ENCODE assay signal across 13 mouse cellular contexts in the genomic region with DNA sequence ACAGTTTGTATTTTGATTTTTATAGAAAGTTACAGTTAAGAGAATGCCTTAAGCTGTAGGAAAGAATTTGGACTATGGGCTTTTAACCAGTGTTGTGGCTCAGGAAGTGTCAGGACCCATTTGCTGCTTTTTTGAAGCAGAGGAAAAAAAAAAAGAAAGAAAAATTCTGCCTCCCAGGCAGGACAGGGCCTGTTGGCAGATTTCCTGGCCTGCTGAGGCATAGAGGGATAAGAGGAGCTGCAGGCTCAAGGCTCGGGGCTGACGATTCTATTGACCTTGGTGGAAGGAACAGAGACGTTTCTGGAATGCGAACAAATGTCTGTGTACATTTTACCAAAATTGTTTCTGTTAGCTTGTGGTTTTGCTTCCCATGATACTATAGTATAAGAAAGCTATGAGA.
DNase-seq lines count a peak whose midpoint lies in the region; ATAC-seq lines count a peak whose summit lies in the region.
"Had no signal": no experiment of that assay in that cellular context is flagged by ENCODE, and none has a peak within 500 bp of the region (broad histone marks: within the 10 kb centered on the region; RNA-seq: fewer than 3 reads in every experiment).

No protein-coding gene starts in this region.

- intact Hi-C loops in heart, postnatal 36 days (cut with DNase I): no loop called here

- WGBS in heart, embryonic 15.5 days: 50% methylated on average over 4 of the region's 4 CpGs
- 64% methylated on average over 4 of the region's 4 CpGs for WGBS in embryonic facial prominence, embryonic 14.5 days
- WGBS in hindbrain, embryonic 11.5 days: 96% methylated on average over 4 of the region's 4 CpGs

- peak overlapping the region; percentile 28 for H3K27ac ChIP-seq in heart, embryonic 15.5 days
- no peak overlapping the region for H3K27ac ChIP-seq in embryonic facial prominence, embryonic 14.5 days (replicated peaks; ENCODE audit: low read depth, low read length)
- no peak overlapping the region for H3K27ac ChIP-seq in hindbrain, embryonic 11.5 days (ENCODE audit: low read depth, low read length)
- H3K27ac ChIP-seq: hindbrain, embryonic 15.5 days; limb, embryonic 12.5 days had no signal

- no peaks in the 10 kb centered on the region for H3K27me3 ChIP-seq in heart, embryonic 15.5 days
- H3K27me3 ChIP-seq in embryonic facial prominence, embryonic 14.5 days (replicated peaks; ENCODE audit: control insufficient read depth, insufficient read depth, low read length): no peaks in the 10 kb centered on the region
- H3K27me3 ChIP-seq in hindbrain, embryonic 11.5 days (ENCODE audit: control insufficient read depth, insufficient read depth, low read length): no peaks in the 10 kb centered on the region
- H3K27me3 ChIP-seq: hindbrain, embryonic 15.5 days; limb, embryonic 12.5 days; megakaryocyte, embryonic 14.5 days had no signal

- H3K9me3 ChIP-seq in heart, embryonic 15.5 days (replicated peaks): no peaks in the 10 kb centered on the region
- no peaks in the 10 kb centered on the region for H3K9me3 ChIP-seq in embryonic facial prominence, embryonic 14.5 days (ENCODE audit: control insufficient read depth, low read length)
- H3K9me3 ChIP-seq in hindbrain, embryonic 11.5 days (ENCODE audit: control insufficient read depth, low read length): no peaks in the 10 kb centered on the region
- H3K9me3 ChIP-seq: hindbrain, embryonic 15.5 days; limb, embryonic 12.5 days; megakaryocyte, embryonic 14.5 days had no signal

- ATAC-seq in heart, embryonic 15.5 days (replicated peaks; ENCODE audit: insufficient number of reproducible peaks, insufficient read depth, low FRiP score, low read depth): no peak
- no peak for ATAC-seq in embryonic facial prominence, embryonic 14.5 days (ENCODE audit: low read depth)
- no peak for ATAC-seq in hindbrain, embryonic 11.5 days (ENCODE audit: low FRiP score)

- H3K36me3 ChIP-seq in heart, embryonic 15.5 days: peaks cover 16% of the 10 kb centered on the region
- H3K36me3 ChIP-seq in embryonic facial prominence, embryonic 14.5 days (ENCODE audit: control insufficient read depth, insufficient read depth, low read length): peaks cover 70% of the 10 kb centered on the region
- H3K36me3 ChIP-seq in hindbrain, embryonic 11.5 days (ENCODE audit: control insufficient read depth, insufficient read depth, low read length): peaks cover 5% of the 10 kb centered on the region; the same call in 1 of the 2 replicates

- H3K4me1 ChIP-seq in heart, embryonic 15.5 days (replicated peaks): peaks cover 8% of the 10 kb centered on the region; the same call in 1 of the 2 replicates
- H3K4me1 ChIP-seq in embryonic facial prominence, embryonic 14.5 days (ENCODE audit: control insufficient read depth, insufficient read depth, low read length): no peaks in the 10 kb centered on the region
- no peaks in the 10 kb centered on the region for H3K4me1 ChIP-seq in hindbrain, embryonic 11.5 days (replicated peaks; ENCODE audit: control insufficient read depth, insufficient read depth, low read length)
- H3K4me1 ChIP-seq: hindbrain, embryonic 15.5 days; limb, embryonic 12.5 days had no signal

- H3K4me3 ChIP-seq in heart, embryonic 15.5 days: no peak overlapping the region
- no peak overlapping the region for H3K4me3 ChIP-seq in embryonic facial prominence, embryonic 14.5 days (ENCODE audit: low read depth, low read length)
- no peak overlapping the region for H3K4me3 ChIP-seq in hindbrain, embryonic 11.5 days (ENCODE audit: low read depth, low read length)
- H3K4me3 ChIP-seq: hindbrain, embryonic 15.5 days; limb, embryonic 12.5 days; megakaryocyte, embryonic 14.5 days had no signal

- no peak overlapping the region for H3K4me2 ChIP-seq in heart, embryonic 15.5 days
- H3K4me2 ChIP-seq in embryonic facial prominence, embryonic 14.5 days (ENCODE audit: low read depth, low read length): no peak overlapping the region
- H3K4me2 ChIP-seq in hindbrain, embryonic 11.5 days (replicated peaks; ENCODE audit: low read depth, low read length): no peak overlapping the region
- H3K4me2 ChIP-seq: hindbrain, embryonic 15.5 days; limb, embryonic 12.5 days had no signal

- no peak overlapping the region for H3K9ac ChIP-seq in heart, embryonic 15.5 days
- H3K9ac ChIP-seq in embryonic facial prominence, embryonic 14.5 days (ENCODE audit: low read depth, low read length): no peak overlapping the region
- no peak overlapping the region for H3K9ac ChIP-seq in hindbrain, embryonic 11.5 days (ENCODE audit: low read depth, low read length)
- H3K9ac ChIP-seq: hindbrain, embryonic 15.5 days; limb, embryonic 12.5 days had no signal

- DNase-seq in heart, postnatal 36 days: no peak
- peak; percentile 66 for DNase-seq in ovary, adult 18-20 months (ENCODE audit: low spot score)
- no peak for DNase-seq in ovary, postnatal 14 days (ENCODE audit: low spot score)
- peak; percentile 65 for DNase-seq in embryonic facial prominence, embryonic 14.5 days (ENCODE audit: low spot score)
- peak; percentile 20 to 33 for DNase-seq in kidney, postnatal 4 days
- DNase-seq in hindbrain, embryonic 11.5 days (ENCODE audit: low spot score): no peak
- no peak for DNase-seq in layer of hippocampus, postnatal 14 days (ENCODE audit: low spot score in 2 of 2)
- DNase-seq: heart, adult 18-20 months; right cerebral cortex, postnatal 25 days had no signal

Comparison
In these comparisons a context has a peak if more than half of its experiments do, and no peak if none do; other contexts are left out.
1. DNase-seq: peak in ovary, adult 18-20 months (single experiment), embryonic facial prominence, embryonic 14.5 days (single experiment) and kidney, postnatal 4 days (2 of 2); none in heart, postnatal 36 days (0 of 2), ovary, postnatal 14 days (single experiment), hindbrain, embryonic 11.5 days (single experiment) and layer of hippocampus, postnatal 14 days (0 of 2).